Mouse (Mus musculus): ENCODE data around the gene Spaca3.

DNA sequence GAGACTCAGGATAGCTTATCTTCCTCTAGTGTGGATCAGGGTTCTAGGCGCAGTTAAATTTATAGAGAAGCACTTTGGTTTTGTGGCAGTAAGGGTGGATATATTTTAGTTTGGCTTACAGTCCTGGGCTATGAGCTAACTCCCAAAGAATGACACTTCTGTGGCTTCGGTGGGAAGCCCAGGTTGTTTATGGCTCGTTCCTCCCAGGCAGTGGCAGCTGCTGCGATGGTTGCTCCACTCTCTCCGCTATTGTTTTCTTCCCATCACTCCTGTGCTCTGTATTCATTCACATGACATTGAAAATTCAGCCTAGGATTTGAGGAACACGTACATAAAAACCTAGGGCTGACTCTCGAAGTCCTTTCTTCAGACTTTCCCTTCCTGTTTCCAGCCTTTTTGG is 44.5 kb downstream of the Spaca3 start:
- TF ChIP-seq POLR2A (IDR thresholded peaks at IDR 0.05; ENCODE audit: insufficient read depth, low read depth, low read length), result no peak
- no peak for TF ChIP-seq CTCF (IDR thresholded peaks at IDR 0.05; ENCODE audit: insufficient read depth, low read depth, low read length)

Data from olfactory bulb, adult 2 months (tissue).